Mouse (Mus musculus) thymus, postnatal 14 days (tissue): Measurements from ENCODE around the gene Qpct.

Experiments
- DNase-seq: peaks from one replicate; pipeline ENCODE4 v3.0.0; 2021

Gene Qpct

GRCm38 (mm10) chr17:79076974-79077847, 25.5 kb downstream of the Qpct start:
- no peak for DNase-seq

GRCm38 (mm10) chr17:79077848-79078146, 26.1 kb downstream of the Qpct start:
- DNase-seq = no peak

- no peak for DNase-seq
Measured at GRCm38 (mm10) chr17:79078248-79078647, 26.5 kb downstream of the Qpct start.

- no peak for DNase-seq
Measured at GRCm38 (mm10) chr17:79091710-79092109, 40.0 kb downstream of the Qpct start.

- peak; percentile 7 for DNase-seq
Measured at GRCm38 (mm10) chr17:79093286-79093975, 41.7 kb downstream of the Qpct start.

- no peak for DNase-seq
Measured at GRCm38 (mm10) chr17:79095624-79096023, 43.9 kb downstream of the Qpct start.

- peak; percentile 48 for DNase-seq
Measured at GRCm38 (mm10) chr17:79099866-79100265, 48.2 kb downstream of the Qpct start.

- no peak for DNase-seq
Measured at GRCm38 (mm10) chr17:79108238-79108637, 56.5 kb downstream of the Qpct start.

GRCm38 (mm10) chr17:79109576-79109975, 57.9 kb downstream of the Qpct start:
- no peak for DNase-seq

GRCm38 (mm10) chr17:79110936-79111348, 59.2 kb downstream of the Qpct start:
- DNase-seq = peak; percentile 23

- peak; percentile 23 for DNase-seq
Measured at GRCm38 (mm10) chr17:79115248-79115647, 63.5 kb downstream of the Qpct start.

GRCm38 (mm10) chr17:79119066-79119465, 67.4 kb downstream of the Qpct start:
- DNase-seq = no peak

GRCm38 (mm10) chr17:79120269-79120668, 68.6 kb downstream of the Qpct start:
- DNase-seq = no peak

GRCm38 (mm10) chr17:79133740-79134139, 82.0 kb downstream of the Qpct start:
- no peak for DNase-seq

- no peak for DNase-seq
Measured at GRCm38 (mm10) chr17:79135826-79136225, 84.1 kb downstream of the Qpct start.

- DNase-seq = no peak
Measured at GRCm38 (mm10) chr17:79136401-79136800, 84.7 kb downstream of the Qpct start.
